Mouse (Mus musculus): ENCODE measurements around the gene Rbfox1.

DNA sequence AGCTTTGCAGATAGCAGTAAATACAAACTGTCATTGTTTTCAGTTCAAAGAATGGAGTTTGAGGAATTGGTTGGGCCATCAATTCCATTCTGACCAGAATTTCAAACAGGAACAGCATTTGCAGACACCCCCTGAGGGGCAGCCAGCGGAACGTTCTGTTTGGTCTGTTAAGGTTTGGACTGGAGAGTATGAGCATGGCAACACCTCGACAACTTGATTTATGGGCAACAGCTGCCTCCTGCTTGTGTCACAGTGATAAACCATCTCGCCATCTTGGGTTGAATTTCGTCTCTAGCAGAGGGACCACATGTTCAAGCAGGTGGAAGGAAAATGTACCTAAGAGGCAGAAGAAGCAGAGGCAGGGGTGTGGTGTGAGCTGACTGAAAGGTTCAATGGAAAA, 949.9 kb downstream of the Rbfox1 start:
- TF ChIP-seq POLR2A (IDR thresholded peaks at IDR 0.05; ENCODE audit: control insufficient read depth in 1 of 2, insufficient read depth in 1 of 2, low read depth in 1 of 2, low read length in 2 of 2, poor library complexity in 1 of 2) = no peak
- no peak for TF ChIP-seq E2F4 (IDR thresholded peaks at IDR 0.05; ENCODE audit: borderline replicate concordance, low read depth, low read length)
- TF ChIP-seq CTCF (IDR thresholded peaks at IDR 0.05 in 2 of 3, conservative IDR thresholded peaks at IDR 0.05 in 1 of 3; ENCODE audit: control insufficient read depth in 1 of 3, insufficient read depth in 1 of 3, low read depth in 2 of 3, low read length in 3 of 3, poor library complexity in 1 of 3, severe bottlenecking in 1 of 3) = no peak
- TF ChIP-seq TCF12 (IDR thresholded peaks at IDR 0.05; ENCODE audit: low read depth, low read length) = no peak
